Mouse (Mus musculus) limb, embryonic 14.5 days (tissue): ENCODE data around the gene Col19a1. TPM values are rescaled to one million over a fixed set of nuclear protein-coding genes. Genes with fewer than 3 reads are reported as not detected.

Source experiments
- ATAC-seq: fragments of 200-750 bp; cut with Nextera tagmentation; 2 replicates; pipeline ENCODE4 v1.8.0; 2017; ENCODE audit warnings: low read depth, moderate number of reproducible peaks, moderate TSS enrichment; ENCODE audit not compliant: low FRiP score
- DNase-seq: peaks from one replicate; pipeline ENCODE4 v3.0.0-alpha.2; 2015; ENCODE audit warnings: low spot score
- H3K27ac ChIP-seq: fragments of 300-500 bp; sonication (generic); replicated peaks from 2 replicates; pipeline ENCODE4 v1.5.1; 2014; ENCODE audit warnings: low read depth, mild to moderate bottlenecking, low read length, moderate library complexity, mixed read lengths
- H3K27me3 ChIP-seq: fragments of 300-500 bp; sonication (generic); 2 replicates; pipeline ENCODE4 v1.6.1; 2014; ENCODE audit warnings: low read length, mixed read lengths; ENCODE audit not compliant: control insufficient read depth, insufficient read depth
- H3K36me3 ChIP-seq: fragments of 300-500 bp; sonication (generic); 2 replicates; pipeline ENCODE4 v1.6.1; 2014; ENCODE audit warnings: mild to moderate bottlenecking, low read length, moderate library complexity, mixed read lengths; ENCODE audit not compliant: control insufficient read depth, insufficient read depth
- H3K4me1 ChIP-seq: fragments of 300-500 bp; sonication (generic); 2 replicates; pipeline ENCODE4 v1.6.1; 2014; ENCODE audit warnings: antibody characterized with exemption, low read length, mixed read lengths; ENCODE audit not compliant: control insufficient read depth, insufficient read depth
- H3K4me2 ChIP-seq: fragments of 300-500 bp; sonication (generic); replicated peaks from 2 replicates; pipeline ENCODE4 v1.6.1; 2014; ENCODE audit warnings: low read depth, mild to moderate bottlenecking, low read length, moderate library complexity; ENCODE audit not compliant: severe bottlenecking
- H3K4me3 ChIP-seq: fragments of 300-500 bp; sonication (generic); replicated peaks from 2 replicates; pipeline ENCODE4 v1.5.1; 2014; ENCODE audit warnings: low read length
- H3K9ac ChIP-seq: fragments of 300-500 bp; sonication (generic); 2 replicates; pipeline ENCODE4 v1.6.1; 2014; ENCODE audit warnings: mild to moderate bottlenecking, low read depth, low read length, moderate library complexity; ENCODE audit not compliant: severe bottlenecking
- H3K9me3 ChIP-seq: fragments of 300-500 bp; sonication (generic); 2 replicates; pipeline ENCODE4 v1.6.1; 2016; ENCODE audit warnings: low read length; ENCODE audit not compliant: control insufficient read depth
- POLR2A ChIP-seq: fragments of 200-500 bp; IDR thresholded peaks from 2 replicates; pipeline ENCODE4 v1.8.0; 2012; ENCODE audit warnings: inconsistent platforms, mild to moderate bottlenecking, moderate library complexity, borderline replicate concordance; ENCODE audit not compliant: insufficient read depth, insufficient read length; ENCODE audit errors: extremely low read depth
- WGBS: fragments of 180-500 bp; shearing (Covaris S2); extraction: QIAGEN DNeasy Blood & Tissue Kit; methylation state at CpG from one replicate; pipeline ENCODE4 v1.1.7; 2014; 5-methylcytosine and 5-hydroxymethylcytosine counted together
- polyA plus RNA-seq, 2 experiments: library from polyadenylated mRNA; depleted of rRNA in 1 of 2; stranded (reverse) in 1 of 2; unstranded in 1 of 2; fragments of >200 nt; fragmentation: Nextera tagmentation in 1 of 2; extraction: Ambion mirVana in 1 of 2; gene quantifications; 2 replicates each; pipeline versions ENCODE4 v1.2.1 to v1.2.3; 2012 to 2014

Col19a1 gene
- polyA plus RNA-seq, 2 experiments, result 0.98 to 4.2 TPM

GRCm38 (mm10) chr1:24231504-24232270 is 355.6 kb downstream of the Col19a1 start:
- Histone ChIP-seq H3K36me3 (0 out of 2 replicates have a peak, but pooled peaks cover 5% of the 10 kb centered on the region), H3K9me3 (no peaks in the 10 kb centered on the region), H3K4me3 (no peak overlapping the region), H3K4me1 (peaks cover 24% of the 10 kb centered on the region), H3K27ac (no peak overlapping the region), H3K9ac (no peak overlapping the region), H3K27me3 (no peaks in the 10 kb centered on the region), H3K4me2 (no peak overlapping the region)
- ATAC-seq (no peak), DNase-seq (no peak)
- TF ChIP-seq POLR2A, result no peak
- 62% methylated on average over 3 of the region's 3 CpGs for WGBS

DNA sequence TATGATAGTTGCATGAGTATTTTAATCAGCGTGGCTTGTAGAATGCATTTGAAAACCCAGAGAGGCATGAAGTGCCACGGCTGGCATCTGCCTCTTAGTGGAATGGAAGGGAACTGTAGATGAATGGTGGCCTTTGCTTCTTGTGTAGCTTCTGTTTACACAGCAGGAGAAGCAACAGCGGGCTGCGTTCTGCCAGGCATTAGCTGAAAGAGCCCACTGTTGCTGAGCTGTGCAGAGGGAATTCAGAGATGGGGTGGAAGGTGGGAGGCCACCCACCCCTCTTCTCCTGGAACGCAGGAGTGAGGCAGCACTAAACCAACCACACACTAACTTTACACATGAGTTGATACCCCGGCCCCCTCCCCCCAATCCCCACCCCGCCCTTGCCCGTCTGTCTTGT is 356.8 kb downstream of the Col19a1 start:
- no peaks in the 10 kb centered on the region for H3K27me3 ChIP-seq
- no peak overlapping the region for H3K4me2 ChIP-seq
- no peaks in the 10 kb centered on the region for H3K9me3 ChIP-seq
- WGBS, result 57% methylated on average over 8 of the region's 8 CpGs
- DNase-seq (no peak), ATAC-seq (peak; percentile 58; the same call in 1 of the 2 replicates)
- 0 out of 2 replicates have a peak, but pooled peaks cover 5% of the 10 kb centered on the region for H3K36me3 ChIP-seq
- H3K4me1 ChIP-seq, result peaks cover 28% of the 10 kb centered on the region
- no peak overlapping the region for H3K9ac ChIP-seq
- peak overlapping the region; percentile 45; the same call in 1 of the 2 replicates for H3K27ac ChIP-seq
- TF ChIP-seq POLR2A, result no peak
- no peak overlapping the region for H3K4me3 ChIP-seq

DNA sequence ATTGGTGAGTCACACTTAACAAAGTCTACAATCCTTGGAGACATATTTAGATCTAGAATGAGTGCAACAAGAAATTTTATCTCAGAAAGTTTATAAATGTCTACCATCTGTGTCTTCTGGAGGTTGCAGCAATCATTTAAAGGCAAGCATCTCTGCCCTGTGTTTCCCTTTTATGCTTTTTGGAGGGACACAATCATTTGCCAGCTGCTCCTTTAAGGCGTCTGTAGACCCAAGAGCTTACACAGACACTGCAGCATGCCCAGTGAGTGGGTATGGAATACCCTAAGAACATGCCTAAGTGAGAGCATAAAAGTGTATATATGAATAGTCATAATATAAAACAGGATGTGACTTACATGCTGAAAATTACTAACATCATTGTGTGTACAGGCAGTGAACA is 357.7 kb downstream of the Col19a1 start:
- Histone ChIP-seq H3K4me2 (no peak overlapping the region), H3K9ac (no peak overlapping the region), H3K27me3 (no peaks in the 10 kb centered on the region), H3K9me3 (no peaks in the 10 kb centered on the region), H3K36me3 (peaks cover 5% of the 10 kb centered on the region; the same call in 1 of the 2 replicates), H3K4me3 (no peak overlapping the region), H3K4me1 (peaks cover 28% of the 10 kb centered on the region), H3K27ac (0 out of 2 replicates have a peak overlapping the region, but pooled peaks have one; percentile 45)
- ATAC-seq (no peak), DNase-seq (no peak)
- 63% methylated on average over 1 of the region's 1 CpGs for WGBS
- no peak for TF ChIP-seq POLR2A

DNA sequence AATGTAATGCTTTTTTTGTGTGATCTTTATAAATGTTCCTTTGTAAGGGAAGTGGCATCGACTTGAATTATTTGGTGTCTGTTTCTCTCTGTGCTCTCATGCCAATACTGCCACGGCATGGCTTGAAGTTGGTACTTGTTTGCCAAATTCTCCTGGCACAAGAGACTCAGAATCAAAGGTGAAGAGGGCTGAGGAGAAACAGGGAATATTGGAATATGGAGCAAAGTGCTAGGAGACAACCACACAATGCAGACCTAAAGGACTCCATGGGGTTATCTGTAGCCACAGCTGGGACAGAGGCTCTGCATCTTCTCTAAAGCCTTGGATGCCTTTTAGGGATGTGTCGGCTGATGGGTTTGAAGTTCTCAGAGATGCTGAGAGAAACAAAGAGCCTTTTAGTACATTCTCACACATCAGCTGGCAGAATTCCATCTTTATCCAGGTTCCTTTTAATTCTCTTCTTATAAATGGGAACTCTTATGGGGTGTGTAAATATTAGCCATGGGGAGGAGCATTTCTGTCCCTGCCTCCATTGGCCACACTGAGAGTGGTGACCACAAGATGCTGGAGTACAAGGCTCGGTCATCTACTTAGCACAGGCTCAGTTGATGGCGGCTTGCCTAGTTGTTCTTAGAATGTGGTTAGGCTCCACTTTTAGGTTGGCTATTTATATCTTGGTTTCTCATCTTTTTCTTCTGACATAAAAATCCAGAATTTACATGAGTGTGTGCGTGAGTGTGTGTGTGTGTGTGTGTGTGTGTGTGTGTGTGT is 360.1 kb downstream of the Col19a1 start:
- H3K27me3 ChIP-seq, result no peaks in the 10 kb centered on the region
- no peak for ATAC-seq
- TF ChIP-seq POLR2A, result no peak
- H3K9ac ChIP-seq, result no peak overlapping the region
- no peak overlapping the region for H3K4me3 ChIP-seq
- H3K4me1 ChIP-seq, result peaks cover 25% of the 10 kb centered on the region
- H3K27ac ChIP-seq, result 0 out of 2 replicates have a peak overlapping the region, but pooled peaks have one; percentile 3
- no peaks in the 10 kb centered on the region for H3K9me3 ChIP-seq
- peaks cover 7% of the 10 kb centered on the region for H3K36me3 ChIP-seq
- peak; percentile 42 for DNase-seq
- WGBS, result 78% methylated on average over 6 of the region's 6 CpGs
- H3K4me2 ChIP-seq, result no peak overlapping the region

DNA sequence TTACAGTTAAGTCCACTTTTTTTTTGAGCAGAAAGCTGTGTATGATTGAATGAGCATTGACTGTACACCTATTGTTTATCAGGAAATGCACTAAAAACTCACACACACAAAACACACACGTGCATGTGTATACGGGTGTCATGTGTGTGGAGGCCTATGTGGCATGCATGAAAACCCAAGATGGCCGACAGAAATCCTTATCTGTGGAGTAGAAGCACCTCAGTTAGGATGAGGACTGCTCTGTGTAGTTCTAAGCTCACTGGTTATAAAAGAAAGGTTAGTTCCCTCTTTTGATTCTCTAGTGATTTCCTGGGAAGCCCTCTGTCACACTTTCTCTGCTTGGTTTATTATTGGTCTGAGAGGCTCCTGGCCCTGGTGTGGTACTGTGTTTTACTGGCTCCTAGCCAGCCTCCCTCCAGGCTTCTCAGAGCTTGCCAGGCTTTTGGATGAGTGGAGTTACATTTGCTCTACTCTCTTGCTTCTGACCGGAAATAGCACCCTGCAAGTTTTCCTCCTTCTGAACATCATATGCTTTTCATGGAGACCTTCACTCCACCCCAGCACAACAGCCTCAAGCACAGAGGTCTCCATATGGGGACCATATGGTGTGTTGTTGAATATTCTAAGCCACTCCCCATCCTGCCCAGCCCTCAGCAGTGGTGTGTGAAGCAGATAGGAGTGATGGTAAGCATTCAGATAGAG is 361.3 kb downstream of the Col19a1 start:
- Histone ChIP-seq H3K27me3 (no peaks in the 10 kb centered on the region), H3K4me2 (no peak overlapping the region), H3K9ac (no peak overlapping the region), H3K4me1 (peaks cover 22% of the 10 kb centered on the region), H3K27ac (peak overlapping the region; percentile 67), H3K36me3 (peaks cover 7% of the 10 kb centered on the region), H3K9me3 (no peaks in the 10 kb centered on the region), H3K4me3 (no peak overlapping the region)
- TF ChIP-seq POLR2A, result no peak
- DNase-seq, result peak; percentile 68
- peak; percentile 82 for ATAC-seq
- WGBS, result 57% methylated on average over 4 of the region's 4 CpGs
